Mouse (Mus musculus): ENCODE measurements around the gene Gm9821.

Gm9821 gene

GRCm38 (mm10) chr2:91945483-91945882 lies at the start of gene Gm9821:
TSS of gene Gm9821 (plus strand) at chr2:91945703.
- CTCF ChIA-PET: interaction anchor here (1.2 to 7.1 kb wide), 20 partner anchors 8 to 425 kb away, joined by 3 to 69 read pairs (median 18); partner anchors contain the start of genes Mdk (in 3 of the 4) and Chrm4 (in 2 of the 4)

GRCm38 (mm10) chr2:91897968-91898367 lies 47.5 kb upstream of the Gm9821 start:
- CTCF ChIA-PET: no interaction called here
- POLR2A ChIA-PET: interaction anchor here in 2 of 4 experiments (0.6 to 2.1 kb wide), 8 partner anchors 9 to 225 kb away, joined by 3 to 5 read pairs (median 4); no protein-coding TSS in a partner anchor

More at GRCm38 (mm10) chr2:91945483-91945882, at the start of gene Gm9821:
- POLR2A ChIA-PET: interaction anchor here (0.5 to 3.6 kb wide), 13 partner anchors 8 to 65 kb away, joined by 3 to 24 read pairs (median 6); partner anchors contain the start of gene Mdk (in 3 of the 4)

- POLR2A ChIA-PET: interaction anchor here in 1 of 4 experiments (0.5 to 2.1 kb wide), 6 partner anchors 8 to 315 kb away, joined by 3 to 5 read pairs (median 4); no protein-coding TSS in a partner anchor
- CTCF ChIA-PET: interaction anchor here in 1 of 4 experiments (0.6 kb wide), 1 partner anchor 82 kb away, joined by 6 read pairs; no protein-coding TSS in a partner anchor
Observed at GRCm38 (mm10) chr2:91899141-91899540, 46.4 kb upstream of the Gm9821 start.

GRCm38 (mm10) chr2:91900431-91900830 lies 45.1 kb upstream of the Gm9821 start:
- ChIA-PET CTCF (interaction anchor here in 1 of 4 experiments (0.7 kb wide), 1 partner anchor 269 kb away, joined by 4 read pairs; no protein-coding TSS in a partner anchor), POLR2A (interaction anchor here in 1 of 4 experiments (0.6 to 1.1 kb wide), 3 partner anchors 9 to 335 kb away, joined by 3 read pairs; no protein-coding TSS in a partner anchor)

- CTCF ChIA-PET: no interaction called here
- POLR2A ChIA-PET: no interaction called here
Observed at GRCm38 (mm10) chr2:91902336-91902735, 43.2 kb upstream of the Gm9821 start.

GRCm38 (mm10) chr2:91903171-91903925 lies 42.2 kb upstream of the Gm9821 start:
- ChIA-PET POLR2A (interaction anchor here in 1 of 4 experiments (1.4 to 2.5 kb wide), 2 partner anchors 10 to 171 kb away, joined by 3 to 12 read pairs; no protein-coding TSS in a partner anchor), CTCF (no interaction called here)

GRCm38 (mm10) chr2:91904618-91905307 lies 40.7 kb upstream of the Gm9821 start:
- CTCF ChIA-PET: interaction anchor here in 3 of 4 experiments (0.8 to 1.4 kb wide), 3 partner anchors 11 to 40 kb away, joined by 3 read pairs; no protein-coding TSS in a partner anchor
- POLR2A ChIA-PET: interaction anchor here in 2 of 4 experiments (0.6 to 4.7 kb wide), 12 partner anchors 8 to 172 kb away, joined by 3 to 13 read pairs (median 4); partner anchors contain the start of gene Mdk (in 1 of the 2)

- ChIA-PET CTCF (no interaction called here), POLR2A (interaction anchor here in 2 of 4 experiments (0.9 to 4.7 kb wide), 2 partner anchors 15 to 20 kb away, joined by 3 to 13 read pairs; partner anchors contain the start of gene Chrm4 (in 1 of the 2))
Observed at GRCm38 (mm10) chr2:91906141-91906540, 39.4 kb upstream of the Gm9821 start.

- CTCF ChIA-PET: interaction anchor here (0.6 to 1.6 kb wide), 6 partner anchors 9 to 111 kb away, joined by 3 to 10 read pairs (median 4); partner anchors contain the start of gene Creb3l1 (in 1 of the 4)
- POLR2A ChIA-PET: interaction anchor here in 2 of 4 experiments (0.7 to 2.3 kb wide), 7 partner anchors 8 to 62 kb away, joined by 3 to 12 read pairs (median 5); partner anchors contain the start of gene Mdk (in 1 of the 2)
Observed at GRCm38 (mm10) chr2:91912616-91913015, 32.9 kb upstream of the Gm9821 start.

- POLR2A ChIA-PET: interaction anchor here in 1 of 4 experiments (0.6 to 2.3 kb wide), 6 partner anchors 9 to 328 kb away, joined by 3 to 12 read pairs (median 3); no protein-coding TSS in a partner anchor
- CTCF ChIA-PET: interaction anchor here in 3 of 4 experiments (0.6 to 1.6 kb wide), 3 partner anchors 15 to 76 kb away, joined by 3 to 7 read pairs (median 4); no protein-coding TSS in a partner anchor
Observed at GRCm38 (mm10) chr2:91913328-91914110, 32.0 kb upstream of the Gm9821 start.

- CTCF ChIA-PET: interaction anchor here in 2 of 4 experiments (0.9 to 1.8 kb wide), 5 partner anchors 8 to 14 kb away, joined by 3 to 7 read pairs (median 3); no protein-coding TSS in a partner anchor
- POLR2A ChIA-PET: interaction anchor here in 2 of 4 experiments (1.0 to 3.2 kb wide), 5 partner anchors 8 to 22 kb away, joined by 3 to 15 read pairs (median 4); partner anchors contain the start of gene Mdk (in 1 of the 2)
Observed at GRCm38 (mm10) chr2:91916346-91916977, 29.0 kb upstream of the Gm9821 start.

GRCm38 (mm10) chr2:91917096-91917495 lies 28.4 kb upstream of the Gm9821 start:
- CTCF ChIA-PET: interaction anchor here in 3 of 4 experiments (0.6 to 1.8 kb wide), 3 partner anchors 7 to 687 kb away, joined by 3 to 7 read pairs (median 5); no protein-coding TSS in a partner anchor
- POLR2A ChIA-PET: interaction anchor here in 1 of 4 experiments (1.0 to 3.2 kb wide), 2 partner anchors 16 to 535 kb away, joined by 3 to 15 read pairs; partner anchors contain the start of gene Mdk

- CTCF ChIA-PET: interaction anchor here in 2 of 4 experiments (0.6 to 3.0 kb wide), 2 partner anchors 10 to 63 kb away, joined by 17 to 20 read pairs; no protein-coding TSS in a partner anchor
- POLR2A ChIA-PET: interaction anchor here in 2 of 4 experiments (1.0 to 3.0 kb wide), 5 partner anchors 10 to 37 kb away, joined by 3 to 17 read pairs (median 5); partner anchors contain the start of gene Mdk (in 1 of the 2)
Observed at GRCm38 (mm10) chr2:91920130-91920529, 25.4 kb upstream of the Gm9821 start.

- CTCF ChIA-PET: interaction anchor here (0.6 to 3.4 kb wide), 15 partner anchors 8 to 642 kb away, joined by 3 to 25 read pairs (median 3); partner anchors contain the start of genes Ambra1 (in 1 of the 4) and Mdk (in 1 of the 4)
- POLR2A ChIA-PET: interaction anchor here (0.6 to 3.8 kb wide), 14 partner anchors 9 to 298 kb away, joined by 3 to 33 read pairs (median 6); partner anchors contain the start of gene Mdk (in 3 of the 4)
Observed at GRCm38 (mm10) chr2:91921181-91921789, 24.2 kb upstream of the Gm9821 start.

GRCm38 (mm10) chr2:91921790-91922570 lies 23.5 kb upstream of the Gm9821 start:
- CTCF ChIA-PET: interaction anchor here (0.6 to 3.4 kb wide), 19 partner anchors 8 to 643 kb away, joined by 3 to 25 read pairs (median 3); partner anchors contain the start of genes Ambra1 (in 1 of the 4) and Mdk (in 1 of the 4)
- POLR2A ChIA-PET: interaction anchor here (0.6 to 3.8 kb wide), 14 partner anchors 10 to 299 kb away, joined by 3 to 33 read pairs (median 6); partner anchors contain the start of gene Mdk (in 3 of the 4)
